Comparison of ENCODE assay signal across 30 mouse cellular contexts in genomic region chr1:169831326-169832066, GRCm38 (mm10).
DNase-seq lines count a peak whose midpoint lies in the region; ATAC-seq and TF ChIP-seq lines count a peak whose summit lies in the region.
"Had no signal": no experiment of that assay in that cellular context is flagged by ENCODE, and none has a peak within 500 bp of the region (broad histone marks: within the 10 kb centered on the region; RNA-seq: fewer than 3 reads in every experiment).

No protein-coding gene starts in this region.

- ATAC-seq in lung, embryonic 15.5 days (ENCODE audit: borderline replicate concordance, extremely low read depth, low FRiP score, low TSS enrichment), result peak; percentile 49; the same call in 1 of the 2 replicates
- ATAC-seq in granulocyte monocyte progenitor cell, adult 5-6 weeks (replicated peaks; ENCODE audit: poor library complexity, severe bottlenecking), result no peak
- ATAC-seq: intestine, embryonic 15.5 days had no signal

- intact Hi-C loops in left cerebral cortex, adult 2 months (cut with DNase I), result loop anchor here (2.0 kb wide), 1 partner anchor 85 kb away; the partner anchor contains the start of gene Rgs4

- H3K4me1 ChIP-seq in lung, embryonic 15.5 days, result peaks cover 7% of the 10 kb centered on the region; the same call in 1 of the 2 replicates
- H3K4me1 ChIP-seq: intestine, embryonic 15.5 days; limb, embryonic 15.5 days; liver, embryonic 13.5 days; megakaryocyte, embryonic 14.5 days had no signal

- no peak overlapping the region for H3K4me3 ChIP-seq in left cerebral cortex, adult 2 months
- no peak overlapping the region for H3K4me3 ChIP-seq in lung, embryonic 15.5 days
- H3K4me3 ChIP-seq: erythroblast, embryonic 14.5 days; heart, embryonic 13.5 days; intestine, embryonic 15.5 days; layer of hippocampus, adult 2 months; limb, embryonic 10.5 days; limb, embryonic 15.5 days; liver, embryonic 13.5 days; megakaryocyte, embryonic 14.5 days; neural tube, embryonic 13.5 days had no signal

- peak overlapping the region; percentile 87 for H3K27ac ChIP-seq in left cerebral cortex, adult 2 months
- peak overlapping the region; percentile 22 for H3K27ac ChIP-seq in lung, embryonic 15.5 days
- H3K27ac ChIP-seq: heart, embryonic 13.5 days; intestine, embryonic 15.5 days; layer of hippocampus, adult 2 months; limb, embryonic 10.5 days; limb, embryonic 15.5 days; liver, embryonic 13.5 days; neural tube, embryonic 13.5 days; stomach, postnatal 0 days had no signal

- 24% methylated on average over 8 of the region's 8 CpGs for WGBS in lung, embryonic 15.5 days

- no peak overlapping the region for H3K4me2 ChIP-seq in lung, embryonic 15.5 days
- H3K4me2 ChIP-seq: heart, embryonic 13.5 days; intestine, embryonic 15.5 days; limb, embryonic 15.5 days; liver, embryonic 13.5 days; neural tube, embryonic 13.5 days had no signal

- no peak for DNase-seq in left cerebral cortex, adult 2 months (ENCODE audit: extremely low spot score in 1 of 2, low spot score in 2 of 2)
- no peak for DNase-seq in left cerebral cortex, adult 11 months (ENCODE audit: low spot score)
- peak; percentile 21 for DNase-seq in 3T3-L1 (ENCODE audit: low read depth, low spot score)
- DNase-seq in lung, postnatal 25 days (ENCODE audit: low spot score), result peak; percentile 34
- DNase-seq in frontal cortex, postnatal 25 days (ENCODE audit: low spot score in 2 of 2), result no peak
- DNase-seq: adrenal gland, postnatal 25 days; B cell, adult 2 months; cerebellum, adult 11-12 months; cerebellum, adult 9-11 months; gastrocnemius, postnatal 14 days; heart, adult 18-20 months; heart, postnatal 10 days; kidney, adult 2 months; kidney, postnatal 36 days; liver, embryonic 13.5 days; right cerebral cortex, postnatal 25 days; spleen, adult 18-20 months; thymus, adult 18-20 months; thymus, postnatal 25 days had no signal

- H3K9me3 ChIP-seq in lung, embryonic 15.5 days, result no peaks in the 10 kb centered on the region
- H3K9me3 ChIP-seq: heart, embryonic 13.5 days; intestine, embryonic 15.5 days; limb, embryonic 10.5 days; limb, embryonic 15.5 days; liver, embryonic 13.5 days; neural tube, embryonic 13.5 days had no signal

- H3K27me3 ChIP-seq in lung, embryonic 15.5 days, result no peaks in the 10 kb centered on the region
- H3K27me3 ChIP-seq: heart, embryonic 13.5 days; intestine, embryonic 15.5 days; limb, embryonic 15.5 days; liver, embryonic 13.5 days; megakaryocyte, embryonic 14.5 days; neural tube, embryonic 13.5 days had no signal

- H3K36me3 ChIP-seq in lung, embryonic 15.5 days, result no peaks in the 10 kb centered on the region
- H3K36me3 ChIP-seq: heart, embryonic 13.5 days; intestine, embryonic 15.5 days; limb, embryonic 10.5 days; limb, embryonic 15.5 days; liver, embryonic 13.5 days; neural tube, embryonic 13.5 days had no signal

- no peak overlapping the region for H3K9ac ChIP-seq in lung, embryonic 15.5 days
- H3K9ac ChIP-seq: heart, embryonic 13.5 days; intestine, embryonic 15.5 days; limb, embryonic 15.5 days; liver, embryonic 13.5 days; neural tube, embryonic 13.5 days had no signal

- no peak for TF ChIP-seq CTCF in left cerebral cortex, adult 2 months (IDR thresholded peaks at IDR 0.05)

Comparison
In these comparisons a context has a peak if more than half of its experiments do, and no peak if none do; other contexts are left out.
1. DNase-seq: peak in 3T3-L1 (single experiment) and lung, postnatal 25 days (single experiment); none in left cerebral cortex, adult 2 months (0 of 2), left cerebral cortex, adult 11 months (single experiment) and frontal cortex, postnatal 25 days (0 of 2).